Mouse (Mus musculus) stomach, postnatal 0 days (tissue): ENCODE measurements around the gene Sema3e.

Experiments
- CTCF ChIP-seq: IDR thresholded peaks from 2 replicates; pipeline ENCODE4 v1.5.1; 2016; ENCODE audit warnings: antibody characterized with exemption, low read depth, mild to moderate bottlenecking, moderate library complexity
- EP300 ChIP-seq: optimal IDR thresholded peaks from 2 replicates; pipeline ENCODE3; 2016; ENCODE audit warnings: antibody characterized with exemption

GRCm38 (mm10) chr5:14109001-14109400, 83.9 kb downstream of the Sema3e start:
- TF ChIP-seq EP300 = no peak
- no peak for TF ChIP-seq CTCF
